Mouse (Mus musculus) splenic B cell, adult 2 months (primary cell): ENCODE measurements at regions not wholly inside any gene's neighbourhood (a gene's known extent, or its start where the extent isn't known, plus 50 kb on each side); places are given as distances from the start of the nearest gene placed in this dataset.

ENCODE experiments used
- DNase-seq: peaks from one replicate; pipeline ENCODE4 v3.0.0-alpha.2; 2011; ENCODE audit warnings: low read depth, low spot score
- H3K27me3 ChIP-seq: 2 replicates; pipeline ENCODE4 v1.6.1; 2012; ENCODE audit warnings: mild to moderate bottlenecking, low read length, moderate library complexity, mixed read lengths; ENCODE audit not compliant: control insufficient read depth, poor library complexity, insufficient read depth, severe bottlenecking
- H3K36me3 ChIP-seq: 2 replicates; pipeline ENCODE4 v1.6.1; 2012; ENCODE audit warnings: mild to moderate bottlenecking, low read length, moderate library complexity, mixed read lengths; ENCODE audit not compliant: control insufficient read depth, poor library complexity, insufficient read depth, severe bottlenecking

DNA sequence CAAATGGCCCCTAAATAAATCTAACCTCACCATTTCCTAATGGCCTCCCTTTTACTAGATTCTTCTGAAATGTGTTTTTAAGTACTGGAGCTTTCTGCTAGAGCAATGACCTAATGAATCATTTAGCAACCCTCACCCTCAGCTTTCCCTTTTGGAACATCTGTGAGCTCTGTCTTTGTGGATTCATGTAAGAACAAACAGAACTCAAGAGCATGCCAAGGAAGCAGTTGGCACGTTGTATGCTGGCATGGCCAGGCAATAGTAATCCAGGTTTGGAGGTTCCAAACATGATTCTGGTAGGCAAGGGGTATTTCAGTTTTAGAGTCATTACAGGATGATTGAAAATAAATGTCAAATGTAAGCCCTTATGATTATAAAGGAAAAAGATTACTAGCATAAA, 240.9 kb upstream of the Tbl1xr1 start:
- Histone ChIP-seq H3K27me3 (no peaks in the 10 kb centered on the region), H3K36me3 (no peaks in the 10 kb centered on the region)
- DNase-seq = no peak

- DNase-seq = no peak
- H3K36me3 ChIP-seq = no peaks in the 10 kb centered on the region
- H3K27me3 ChIP-seq = no peaks in the 10 kb centered on the region
Measured at GRCm38 (mm10) chr3:21837297-21837946, 239.0 kb upstream of the Tbl1xr1 start.

GRCm38 (mm10) chr3:21840751-21841488, 235.5 kb upstream of the Tbl1xr1 start:
- H3K36me3 ChIP-seq = no peaks in the 10 kb centered on the region
- no peaks in the 10 kb centered on the region for H3K27me3 ChIP-seq
- peak; percentile 12 for DNase-seq

DNA sequence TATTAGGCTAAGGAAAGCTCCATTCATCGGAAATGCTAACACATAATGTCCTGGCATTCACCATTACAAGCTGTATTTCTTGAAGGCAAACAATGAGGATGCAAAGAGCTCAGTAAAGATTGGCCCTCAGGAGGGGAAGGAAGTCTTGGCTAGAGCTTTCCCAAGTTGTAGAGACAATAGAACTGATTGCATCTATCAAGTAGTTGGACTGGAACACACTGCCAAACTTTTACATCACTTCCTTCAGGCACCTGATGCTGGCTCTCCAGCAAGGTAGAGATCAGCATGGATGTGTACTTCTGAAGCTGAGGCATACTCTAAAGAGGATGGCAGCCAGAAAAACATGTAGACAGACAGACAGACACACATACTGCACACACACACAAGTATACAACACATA, 234.9 kb upstream of the Tbl1xr1 start:
- no peaks in the 10 kb centered on the region for H3K36me3 ChIP-seq
- no peak for DNase-seq
- H3K27me3 ChIP-seq = no peaks in the 10 kb centered on the region

DNA sequence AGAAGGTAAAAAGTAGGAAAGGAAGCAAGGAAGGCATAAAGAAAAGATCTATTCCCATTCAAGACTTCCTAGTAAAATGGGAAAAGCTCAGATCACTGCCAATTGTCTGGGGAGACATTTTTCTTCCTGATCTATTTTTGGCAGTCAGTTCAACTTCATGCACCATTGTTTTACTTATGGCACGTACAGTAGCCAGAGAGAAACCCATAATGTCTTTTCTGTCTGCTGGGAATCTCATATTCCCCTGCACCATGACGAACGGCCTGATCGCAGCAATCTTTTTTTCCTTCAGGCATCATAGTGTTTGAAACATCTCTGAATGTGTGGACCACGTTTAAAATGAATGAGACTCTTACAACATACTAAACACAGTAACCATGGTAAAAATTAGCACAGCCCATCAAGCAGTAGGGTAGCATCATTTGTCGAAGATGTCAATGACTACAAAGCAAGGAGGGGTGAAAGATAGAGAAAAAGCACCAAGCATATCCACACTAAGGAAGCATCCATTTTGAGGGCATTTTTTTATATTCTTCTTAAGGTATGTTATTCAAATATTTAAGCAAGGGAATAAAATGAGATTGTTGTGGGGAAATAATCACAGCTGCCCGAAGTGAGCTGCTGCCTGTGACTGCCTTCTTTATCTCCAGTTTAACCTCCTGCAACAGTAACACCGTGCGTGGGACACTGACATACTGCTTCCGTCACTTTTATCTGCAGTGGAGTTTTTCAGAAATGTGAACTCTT, 233.7 kb upstream of the Tbl1xr1 start:
- Histone ChIP-seq H3K27me3 (no peaks in the 10 kb centered on the region), H3K36me3 (no peaks in the 10 kb centered on the region)
- no peak for DNase-seq

GRCm38 (mm10) chr3:21843292-21843852, 233.1 kb upstream of the Tbl1xr1 start:
- no peaks in the 10 kb centered on the region for H3K36me3 ChIP-seq

GRCm38 (mm10) chr3:21849831-21850230, 226.6 kb upstream of the Tbl1xr1 start:
- Histone ChIP-seq H3K27me3 (no peaks in the 10 kb centered on the region), H3K36me3 (no peaks in the 10 kb centered on the region)
- DNase-seq = no peak

More at GRCm38 (mm10) chr3:21843292-21843852, 233.1 kb upstream of the Tbl1xr1 start:
- DNase-seq = no peak
- no peaks in the 10 kb centered on the region for H3K27me3 ChIP-seq

GRCm38 (mm10) chr3:21850977-21851376, 225.5 kb upstream of the Tbl1xr1 start:
- H3K36me3 ChIP-seq = no peaks in the 10 kb centered on the region
- DNase-seq = no peak
- H3K27me3 ChIP-seq = no peaks in the 10 kb centered on the region

- Histone ChIP-seq H3K36me3 (no peaks in the 10 kb centered on the region), H3K27me3 (no peaks in the 10 kb centered on the region)
- no peak for DNase-seq
Measured at GRCm38 (mm10) chr3:21854340-21854739, 222.1 kb upstream of the Tbl1xr1 start.

DNA sequence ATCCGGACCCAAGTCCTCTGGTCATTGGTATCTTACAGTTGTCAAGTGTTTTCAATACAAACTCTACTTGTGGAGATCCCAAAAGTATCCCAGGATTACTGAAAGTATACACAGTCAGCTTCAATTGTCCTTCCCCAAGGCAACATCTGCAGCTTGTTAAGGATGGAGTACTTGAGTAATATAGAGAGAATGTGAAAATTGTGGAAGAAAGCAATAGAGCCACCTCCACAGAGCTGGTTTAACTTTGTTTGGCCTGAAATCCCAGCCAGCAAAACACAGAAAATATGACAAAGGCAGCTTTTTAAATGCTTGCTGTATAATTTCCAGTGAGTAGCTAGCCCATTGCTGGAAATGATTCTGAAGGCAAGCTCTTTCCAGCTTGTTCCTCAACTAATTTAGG, 217.0 kb upstream of the Tbl1xr1 start:
- Histone ChIP-seq H3K36me3 (no peaks in the 10 kb centered on the region), H3K27me3 (no peaks in the 10 kb centered on the region)
- no peak for DNase-seq

- Histone ChIP-seq H3K27me3 (no peaks in the 10 kb centered on the region), H3K36me3 (no peaks in the 10 kb centered on the region)
- DNase-seq = no peak
Measured at GRCm38 (mm10) chr3:21860915-21861635, 215.4 kb upstream of the Tbl1xr1 start.

GRCm38 (mm10) chr3:21861636-21861970, 214.8 kb upstream of the Tbl1xr1 start:
- Histone ChIP-seq H3K27me3 (no peaks in the 10 kb centered on the region), H3K36me3 (no peaks in the 10 kb centered on the region)
- no peak for DNase-seq

DNA sequence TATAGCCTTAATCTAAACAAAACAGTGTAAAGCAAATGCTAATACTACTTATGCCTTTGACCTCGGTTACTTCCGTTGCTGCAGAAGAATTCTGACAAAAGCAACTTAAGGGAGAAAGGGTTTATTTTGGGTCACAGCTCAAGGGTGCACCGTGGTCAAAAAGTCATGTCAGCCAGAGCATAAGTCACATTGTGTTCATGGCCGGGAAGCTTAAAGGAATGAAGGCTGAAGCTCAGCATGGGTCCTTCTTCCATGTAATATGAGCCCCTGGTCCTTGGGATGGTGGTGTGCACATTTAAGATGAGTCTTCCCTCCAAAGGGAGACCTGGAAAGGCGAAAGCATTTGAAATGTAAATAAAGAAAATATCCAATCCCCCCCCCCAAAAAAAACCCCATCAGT, 212.1 kb upstream of the Tbl1xr1 start:
- H3K27me3 ChIP-seq = no peaks in the 10 kb centered on the region
- DNase-seq = no peak
- H3K36me3 ChIP-seq = no peaks in the 10 kb centered on the region

- H3K36me3 ChIP-seq = no peaks in the 10 kb centered on the region
- no peak for DNase-seq
- H3K27me3 ChIP-seq = no peaks in the 10 kb centered on the region
Measured at GRCm38 (mm10) chr3:21865856-21866255, 210.6 kb upstream of the Tbl1xr1 start.
